In genomic region chr5:18502831-18503230, GRCm38 (mm10) we compare ENCODE assay signal across 12 mouse cellular contexts.
A peak's percentile ranks its signal among the peaks of the same experiment; 100 is the strongest.
DNase-seq lines count a peak whose midpoint lies in the region; ATAC-seq and TF ChIP-seq lines count a peak whose summit lies in the region.
"Had no signal": no experiment of that assay in that cellular context is flagged by ENCODE, and none has a peak within 500 bp of the region (broad histone marks: within the 10 kb centered on the region; RNA-seq: fewer than 3 reads in every experiment).

No protein-coding gene starts in this region.

- no peaks in the 10 kb centered on the region for H3K36me3 ChIP-seq in midbrain, postnatal 0 days (ENCODE audit: insufficient read depth, low read length)
- H3K36me3 ChIP-seq in midbrain, embryonic 16.5 days (ENCODE audit: control insufficient read depth, insufficient read depth, low read length) = no peaks in the 10 kb centered on the region
- no peaks in the 10 kb centered on the region for H3K36me3 ChIP-seq in stomach, embryonic 15.5 days
- H3K36me3 ChIP-seq: limb, embryonic 13.5 days; midbrain, embryonic 15.5 days had no signal

- no peak for DNase-seq in cerebellum, postnatal 25 days
- DNase-seq in midbrain, postnatal 0 days (ENCODE audit: low spot score) = no peak
- DNase-seq in kidney, adult 18-20 months = peak; percentile 11
- no peak for DNase-seq in left cerebral cortex, postnatal 4 days
- DNase-seq: thymus, postnatal 14 days had no signal

- no peak overlapping the region for H3K4me2 ChIP-seq in midbrain, postnatal 0 days (ENCODE audit: low read depth, low read length, poor library complexity, severe bottlenecking)
- H3K4me2 ChIP-seq in midbrain, embryonic 16.5 days (ENCODE audit: low read length) = no peak overlapping the region
- H3K4me2 ChIP-seq in stomach, embryonic 15.5 days = no peak overlapping the region
- H3K4me2 ChIP-seq: limb, embryonic 13.5 days; midbrain, embryonic 15.5 days had no signal

- no peaks in the 10 kb centered on the region for H3K9me3 ChIP-seq in midbrain, postnatal 0 days (ENCODE audit: low read length)
- H3K9me3 ChIP-seq in midbrain, embryonic 16.5 days (replicated peaks; ENCODE audit: control insufficient read depth, low read length, poor library complexity, severe bottlenecking) = no peaks in the 10 kb centered on the region
- H3K9me3 ChIP-seq in stomach, embryonic 15.5 days = no peaks in the 10 kb centered on the region
- H3K9me3 ChIP-seq: limb, embryonic 13.5 days; midbrain, embryonic 15.5 days had no signal

- no peak overlapping the region for H3K9ac ChIP-seq in midbrain, postnatal 0 days (replicated peaks; ENCODE audit: low read length, poor library complexity, severe bottlenecking)
- no peak overlapping the region for H3K9ac ChIP-seq in midbrain, embryonic 16.5 days (ENCODE audit: low read depth, low read length)
- H3K9ac ChIP-seq in stomach, embryonic 15.5 days = no peak overlapping the region
- H3K9ac ChIP-seq: limb, embryonic 13.5 days; midbrain, embryonic 15.5 days had no signal

- intact Hi-C loops in left cerebral cortex, postnatal 4 days (cut with DNase I) = no loop called here

- no peaks in the 10 kb centered on the region for H3K27me3 ChIP-seq in midbrain, postnatal 0 days (ENCODE audit: insufficient read depth, low read length)
- no peaks in the 10 kb centered on the region for H3K27me3 ChIP-seq in midbrain, embryonic 16.5 days (ENCODE audit: control insufficient read depth, insufficient read depth, low read depth, low read length)
- no peaks in the 10 kb centered on the region for H3K27me3 ChIP-seq in stomach, embryonic 15.5 days (replicated peaks)
- H3K27me3 ChIP-seq: limb, embryonic 13.5 days; midbrain, embryonic 15.5 days had no signal

- 34% methylated on average over 12 of the region's 12 CpGs for WGBS in midbrain, postnatal 0 days
- WGBS in midbrain, embryonic 16.5 days = 37% methylated on average over 12 of the region's 12 CpGs
- WGBS in stomach, embryonic 15.5 days = 16% methylated on average over 12 of the region's 12 CpGs

- no peak overlapping the region for H3K4me3 ChIP-seq in midbrain, postnatal 0 days (ENCODE audit: low read depth, low read length)
- H3K4me3 ChIP-seq in midbrain, embryonic 16.5 days (ENCODE audit: low read depth, low read length) = no peak overlapping the region
- no peak overlapping the region for H3K4me3 ChIP-seq in stomach, embryonic 15.5 days (replicated peaks)
- H3K4me3 ChIP-seq: limb, embryonic 13.5 days; midbrain, embryonic 15.5 days had no signal

- no peak overlapping the region for H3K27ac ChIP-seq in midbrain, postnatal 0 days (ENCODE audit: low read depth, low read length)
- no peak overlapping the region for H3K27ac ChIP-seq in midbrain, embryonic 16.5 days (ENCODE audit: low read length)
- H3K27ac ChIP-seq in stomach, embryonic 15.5 days = no peak overlapping the region
- H3K27ac ChIP-seq: limb, embryonic 13.5 days; midbrain, embryonic 15.5 days had no signal

- peak; percentile 49; the same call in 1 of the 2 replicates for ATAC-seq in cerebellum, adult (ENCODE audit: insufficient number of reproducible peaks, low FRiP score, low TSS enrichment)
- no peak for ATAC-seq in midbrain, postnatal 0 days (ENCODE audit: low FRiP score)
- ATAC-seq in midbrain, embryonic 16.5 days = no peak
- ATAC-seq in stomach, embryonic 15.5 days (ENCODE audit: insufficient read depth, low FRiP score, low read depth) = peak; percentile 85
- no peak for ATAC-seq in inflammation-experienced regulatory T-cells, adult 6 months
- ATAC-seq: forebrain, embryonic 14.5 days; midbrain, embryonic 15.5 days had no signal

- no peaks in the 10 kb centered on the region for H3K4me1 ChIP-seq in midbrain, postnatal 0 days (ENCODE audit: insufficient read depth, low read length)
- no peaks in the 10 kb centered on the region for H3K4me1 ChIP-seq in midbrain, embryonic 16.5 days (ENCODE audit: control insufficient read depth, insufficient read depth, low read length)
- no peaks in the 10 kb centered on the region for H3K4me1 ChIP-seq in stomach, embryonic 15.5 days
- H3K4me1 ChIP-seq: limb, embryonic 13.5 days; midbrain, embryonic 15.5 days had no signal

- peak; percentile 26 for TF ChIP-seq CTCF in midbrain, postnatal 0 days (IDR thresholded peaks at IDR 0.05)

Comparison
In these comparisons a context has a peak if more than half of its experiments do, and no peak if none do; other contexts are left out.
1. ATAC-seq: peak in cerebellum, adult (single experiment) and stomach, embryonic 15.5 days (single experiment); none in midbrain, postnatal 0 days (single experiment), midbrain, embryonic 16.5 days (single experiment) and inflammation-experienced regulatory T-cells, adult 6 months (single experiment).